Mouse (Mus musculus): ENCODE results near the gene Tll1. TPM values are rescaled to one million over a fixed set of nuclear protein-coding genes. Genes with fewer than 3 reads are reported as not detected.

Tll1 gene
- polyA plus RNA-seq (2015; fragmentation: Nextera tagmentation; extraction: Ambion mirVana) = 0.08 and 0.13 TPM in 2 replicates

- 1% methylated on average over 18 of the region's 18 CpGs for WGBS (ENCODE audit: insufficient replicate concordance)
- Histone ChIP-seq H3K36me3 (no peaks in the 10 kb centered on the region), H3K4me2 (peak within 1 kb of the TSS; percentile 68), H3K9me3 (replicated peaks) (no peaks in the 10 kb centered on the region), H3K9ac (no peak within 1 kb of the TSS), H3K4me3 (replicated peaks) (peak within 1 kb of the TSS; percentile 53), H3K27me3 (peaks cover 42% of the 10 kb centered on the region), H3K27ac (no peak within 1 kb of the TSS), H3K4me1 (replicated peaks) (no peaks in the 10 kb centered on the region)
- no peak for ATAC-seq (ENCODE audit: low read depth)
- DNase-seq = no peak
Observed at GRCm38 (mm10) chr8:64206024-64206385, at the start of gene Tll1. Gene Tll1 (minus strand): TSS chr8:64206271.

GRCm38 (mm10) chr8:64238645-64239044, 32.6 kb upstream of the Tll1 start:
- Histone ChIP-seq H3K4me3 (replicated peaks) (no peak overlapping the region), H3K27me3 (no peaks in the 10 kb centered on the region), H3K27ac (no peak overlapping the region), H3K9ac (no peak overlapping the region), H3K9me3 (replicated peaks) (no peaks in the 10 kb centered on the region), H3K36me3 (no peaks in the 10 kb centered on the region), H3K4me2 (no peak overlapping the region), H3K4me1 (replicated peaks) (no peaks in the 10 kb centered on the region)
- ATAC-seq (ENCODE audit: low read depth) = no peak
- 51% methylated on average over 2 of the region's 2 CpGs for WGBS (ENCODE audit: insufficient replicate concordance)
- no peak for DNase-seq

DNA sequence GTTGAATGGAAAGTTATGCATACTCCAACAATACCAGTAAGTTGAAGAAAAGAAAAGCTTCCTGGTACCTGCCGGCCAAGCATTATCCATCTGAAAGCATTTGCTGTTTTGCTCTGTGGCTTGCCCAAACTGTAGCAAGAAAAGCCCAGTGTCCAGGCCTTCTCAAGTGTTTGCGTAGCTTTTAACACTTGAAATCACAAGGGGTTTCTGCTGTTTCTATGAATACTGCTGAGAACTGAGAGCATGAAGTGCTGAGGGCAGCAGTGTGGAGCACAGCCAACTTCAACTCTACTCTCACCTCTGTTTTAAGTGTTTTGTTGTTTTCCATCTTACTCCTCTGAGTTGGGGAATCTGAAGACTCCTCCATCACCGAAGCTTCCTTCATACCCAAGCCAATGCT, 15.5 kb upstream of the Tll1 start:
- WGBS (ENCODE audit: insufficient replicate concordance) = 72% methylated on average over 3 of the region's 3 CpGs
- Histone ChIP-seq H3K9me3 (replicated peaks) (no peaks in the 10 kb centered on the region), H3K4me2 (no peak overlapping the region)

GRCm38 (mm10) chr8:64217644-64218043, 11.6 kb upstream of the Tll1 start:
- no peak overlapping the region for H3K4me3 ChIP-seq (replicated peaks)
- H3K9ac ChIP-seq = no peak overlapping the region
- H3K4me2 ChIP-seq = no peak overlapping the region
- WGBS (ENCODE audit: insufficient replicate concordance) = 39% methylated on average over 2 of the region's 2 CpGs
- ATAC-seq (ENCODE audit: low read depth) (no peak), DNase-seq (no peak)
- no peaks in the 10 kb centered on the region for H3K36me3 ChIP-seq
- no peak overlapping the region for H3K27ac ChIP-seq
- no peaks in the 10 kb centered on the region for H3K9me3 ChIP-seq (replicated peaks)
- H3K4me1 ChIP-seq (replicated peaks) = no peaks in the 10 kb centered on the region
- H3K27me3 ChIP-seq = no peaks in the 10 kb centered on the region

More for the DNA sequence above, 15.5 kb upstream of the Tll1 start:
- Histone ChIP-seq H3K9ac (no peak overlapping the region), H3K4me1 (replicated peaks) (no peaks in the 10 kb centered on the region), H3K36me3 (no peaks in the 10 kb centered on the region), H3K4me3 (replicated peaks) (no peak overlapping the region), H3K27me3 (no peaks in the 10 kb centered on the region), H3K27ac (no peak overlapping the region)
- DNase-seq (no peak), ATAC-seq (ENCODE audit: low read depth) (no peak)

GRCm38 (mm10) chr8:64216252-64216651, 10.2 kb upstream of the Tll1 start:
- H3K4me1 ChIP-seq (replicated peaks) = no peaks in the 10 kb centered on the region
- no peak overlapping the region for H3K4me2 ChIP-seq
- no peak overlapping the region for H3K9ac ChIP-seq
- no peaks in the 10 kb centered on the region for H3K36me3 ChIP-seq
- ATAC-seq (ENCODE audit: low read depth) (no peak), DNase-seq (no peak)
- H3K9me3 ChIP-seq (replicated peaks) = no peaks in the 10 kb centered on the region
- no peak overlapping the region for H3K4me3 ChIP-seq (replicated peaks)
- H3K27me3 ChIP-seq = no peaks in the 10 kb centered on the region
- H3K27ac ChIP-seq = no peak overlapping the region
- WGBS (ENCODE audit: insufficient replicate concordance) = 45% methylated on average over 1 of the region's 1 CpGs

GRCm38 (mm10) chr8:64215374-64215773, 9.3 kb upstream of the Tll1 start:
- DNase-seq (no peak), ATAC-seq (ENCODE audit: low read depth) (no peak)
- no peak overlapping the region for H3K4me3 ChIP-seq (replicated peaks)
- no peaks in the 10 kb centered on the region for H3K36me3 ChIP-seq
- no peaks in the 10 kb centered on the region for H3K4me1 ChIP-seq (replicated peaks)
- no peak overlapping the region for H3K9ac ChIP-seq
- H3K27me3 ChIP-seq = no peaks in the 10 kb centered on the region
- no peaks in the 10 kb centered on the region for H3K9me3 ChIP-seq (replicated peaks)
- 36% methylated on average over 6 of the region's 6 CpGs for WGBS (ENCODE audit: insufficient replicate concordance)
- H3K4me2 ChIP-seq = no peak overlapping the region
- H3K27ac ChIP-seq = no peak overlapping the region

GRCm38 (mm10) chr8:64214906-64215305, 8.8 kb upstream of the Tll1 start:
- DNase-seq = no peak
- no peaks in the 10 kb centered on the region for H3K27me3 ChIP-seq
- no peak overlapping the region for H3K27ac ChIP-seq
- ATAC-seq (ENCODE audit: low read depth) = no peak
- no peak overlapping the region for H3K4me2 ChIP-seq
- no peaks in the 10 kb centered on the region for H3K36me3 ChIP-seq
- no peak overlapping the region for H3K4me3 ChIP-seq (replicated peaks)
- 54% methylated on average over 1 of the region's 1 CpGs for WGBS (ENCODE audit: insufficient replicate concordance)
- H3K4me1 ChIP-seq (replicated peaks) = no peaks in the 10 kb centered on the region
- H3K9me3 ChIP-seq (replicated peaks) = no peaks in the 10 kb centered on the region
- H3K9ac ChIP-seq = no peak overlapping the region

DNA sequence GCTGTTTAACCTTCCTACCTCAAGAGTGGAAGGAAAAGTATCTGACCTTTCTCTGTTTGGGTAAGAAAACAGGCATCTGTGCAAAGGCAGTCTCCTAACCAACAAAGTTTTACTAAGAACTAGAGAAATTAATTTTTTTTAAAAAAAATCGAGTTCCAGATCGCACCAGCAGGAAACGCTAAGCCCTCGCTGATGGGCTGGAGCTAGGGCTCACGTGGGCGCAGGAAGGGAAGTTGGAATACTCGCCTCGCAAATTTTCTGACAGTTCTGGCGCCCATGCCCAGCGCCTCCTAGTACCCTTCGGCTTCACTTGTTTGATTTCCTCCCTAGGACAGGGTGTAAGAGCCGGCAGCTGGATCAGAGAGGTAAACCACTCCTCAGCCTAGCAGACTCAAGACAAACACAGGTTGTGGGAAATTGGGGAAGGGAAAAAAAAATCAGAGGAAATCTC, 365 bp upstream of the Tll1 start:
- no peaks in the 10 kb centered on the region for H3K9me3 ChIP-seq (replicated peaks)
- WGBS (ENCODE audit: insufficient replicate concordance) = under 1% methylated on average over 12 of the region's 12 CpGs
- H3K4me2 ChIP-seq = peak overlapping the region; percentile 68
- no peak overlapping the region for H3K9ac ChIP-seq
- no peak for DNase-seq
- H3K27ac ChIP-seq = no peak overlapping the region
- H3K4me1 ChIP-seq (replicated peaks) = no peaks in the 10 kb centered on the region
- peak overlapping the region; percentile 53 for H3K4me3 ChIP-seq (replicated peaks)
- peaks cover 42% of the 10 kb centered on the region for H3K27me3 ChIP-seq
- H3K36me3 ChIP-seq = no peaks in the 10 kb centered on the region
- ATAC-seq (ENCODE audit: low read depth) = no peak

DNA sequence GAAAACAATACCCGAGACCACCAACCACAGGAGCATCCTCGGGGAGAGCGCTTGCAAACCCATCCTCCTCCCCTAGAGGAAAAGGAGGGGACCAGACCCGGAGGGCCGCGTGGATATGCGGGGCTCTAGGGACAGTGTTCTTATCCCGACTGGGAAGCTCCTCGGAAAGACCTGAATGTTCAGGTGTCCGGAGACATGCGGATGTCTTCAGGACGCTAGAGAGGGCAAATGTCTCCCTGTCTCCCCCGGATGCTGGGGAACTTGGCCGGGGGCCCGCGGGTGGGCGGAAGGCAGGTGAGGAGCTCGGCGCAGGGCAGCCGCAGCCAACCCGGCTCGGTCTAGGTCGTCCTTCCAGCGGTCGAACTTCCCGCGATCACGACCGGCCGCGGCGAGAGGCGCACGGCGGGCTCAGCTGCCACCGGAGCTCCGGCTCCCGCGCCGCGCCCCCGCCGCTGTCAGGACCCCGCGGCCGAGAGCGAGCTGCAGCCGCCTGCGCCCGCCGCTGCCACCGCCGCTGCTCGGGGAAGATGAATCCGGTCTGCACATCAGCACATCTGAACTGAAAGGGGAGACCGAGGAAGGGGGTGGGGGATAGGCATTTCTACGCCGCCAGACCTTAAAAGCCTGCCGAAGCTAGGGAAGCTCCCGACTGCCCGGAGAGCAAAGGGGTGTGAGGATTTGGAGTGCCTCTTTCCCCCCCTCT, 599 bp downstream of the Tll1 start:
- no peaks in the 10 kb centered on the region for H3K36me3 ChIP-seq
- no peak for ATAC-seq (ENCODE audit: low read depth)
- H3K9ac ChIP-seq = no peak overlapping the region
- H3K4me3 ChIP-seq (replicated peaks) = peak overlapping the region; percentile 53
- DNase-seq = no peak
- H3K27ac ChIP-seq = no peak overlapping the region
- no peaks in the 10 kb centered on the region for H3K9me3 ChIP-seq (replicated peaks)
- H3K27me3 ChIP-seq = peaks cover 42% of the 10 kb centered on the region
- H3K4me1 ChIP-seq (replicated peaks) = no peaks in the 10 kb centered on the region
- H3K4me2 ChIP-seq = peak overlapping the region; percentile 68
- under 1% methylated on average over 50 of the region's 61 CpGs for WGBS (ENCODE audit: insufficient replicate concordance)

GRCm38 (mm10) chr8:64204801-64205311, 1.2 kb downstream of the Tll1 start:
- peaks cover 42% of the 10 kb centered on the region for H3K27me3 ChIP-seq
- peak overlapping the region; percentile 68 for H3K4me2 ChIP-seq
- H3K36me3 ChIP-seq = no peaks in the 10 kb centered on the region
- ATAC-seq (ENCODE audit: low read depth) (no peak), DNase-seq (no peak)
- no peak overlapping the region for H3K27ac ChIP-seq
- WGBS (ENCODE audit: insufficient replicate concordance) = under 1% methylated on average over 19 of the region's 19 CpGs
- no peaks in the 10 kb centered on the region for H3K9me3 ChIP-seq (replicated peaks)
- H3K4me1 ChIP-seq (replicated peaks) = no peaks in the 10 kb centered on the region
- peak overlapping the region; percentile 53 for H3K4me3 ChIP-seq (replicated peaks)
- no peak overlapping the region for H3K9ac ChIP-seq

- Histone ChIP-seq H3K4me2 (peak overlapping the region; percentile 19; the same call in 1 of the 2 replicates), H3K9me3 (replicated peaks) (no peaks in the 10 kb centered on the region), H3K27me3 (peaks cover 42% of the 10 kb centered on the region), H3K36me3 (no peaks in the 10 kb centered on the region), H3K4me3 (replicated peaks) (no peak overlapping the region), H3K27ac (no peak overlapping the region), H3K9ac (no peak overlapping the region), H3K4me1 (replicated peaks) (no peaks in the 10 kb centered on the region)
- ATAC-seq (ENCODE audit: low read depth) (no peak), DNase-seq (no peak)
- WGBS (ENCODE audit: insufficient replicate concordance) = 1% methylated on average over 19 of the region's 19 CpGs
Observed at GRCm38 (mm10) chr8:64204167-64204566, 1.9 kb downstream of the Tll1 start.

- H3K4me1 ChIP-seq (replicated peaks) = no peaks in the 10 kb centered on the region
- no peak for ATAC-seq (ENCODE audit: low read depth)
- no peaks in the 10 kb centered on the region for H3K36me3 ChIP-seq
- H3K4me2 ChIP-seq = no peak overlapping the region
- WGBS (ENCODE audit: insufficient replicate concordance) = 69% methylated on average over 2 of the region's 2 CpGs
- no peak for DNase-seq
- H3K27ac ChIP-seq = no peak overlapping the region
- no peaks in the 10 kb centered on the region for H3K27me3 ChIP-seq
- no peaks in the 10 kb centered on the region for H3K9me3 ChIP-seq (replicated peaks)
- no peak overlapping the region for H3K9ac ChIP-seq
- H3K4me3 ChIP-seq (replicated peaks) = no peak overlapping the region
Observed at GRCm38 (mm10) chr8:64198326-64198725, 7.7 kb downstream of the Tll1 start.

Data from liver, embryonic 13.5 days (tissue).